Mouse (Mus musculus) MEL (cell line): ENCODE measurements around the gene Tnrc18.

Experiments
- CTCF ChIP-seq, 3 experiments: IDR thresholded peaks in 2 of 3; conservative IDR thresholded peaks in 1 of 3; 2 replicates each; pipeline ENCODE4 v1.5.1; 2011 to 2012; ENCODE audit warnings: low read length in 3 of 3, low read depth in 2 of 3, mild to moderate bottlenecking in 2 of 3, improper control_type of control experiment in 1 of 3, inconsistent platforms in 1 of 3, mixed read lengths in 1 of 3, moderate library complexity in 1 of 3; ENCODE audit not compliant: control insufficient read depth in 1 of 3, insufficient read depth in 1 of 3, poor library complexity in 1 of 3, severe bottlenecking in 1 of 3
- MAFK ChIP-seq: IDR thresholded peaks from 2 replicates; pipeline ENCODE4 v1.6.1; 2011; ENCODE audit warnings: low read depth, mild to moderate bottlenecking, low read length, improper control_type of control experiment, borderline replicate concordance
- MEF2A ChIP-seq: IDR thresholded peaks from 2 replicates; pipeline ENCODE4 v1.6.1; 2014; ENCODE audit warnings: low read depth, mild to moderate bottlenecking, inconsistent platforms, low read length, improper control_type of control experiment; ENCODE audit not compliant: poor library complexity, insufficient replicate concordance, severe bottlenecking; ENCODE audit errors: extremely low read depth
- MYB ChIP-seq: IDR thresholded peaks from 2 replicates; pipeline ENCODE4 v1.6.1; 2011; ENCODE audit warnings: mild to moderate bottlenecking, low read depth, low read length, improper control_type of control experiment
- ZNF384 ChIP-seq: IDR thresholded peaks from 2 replicates; pipeline ENCODE4 v1.6.1; 2012; ENCODE audit warnings: low read depth, mild to moderate bottlenecking, inconsistent platforms, low read length, improper control_type of control experiment

GRCm38 (mm10) chr5:142681911-142682310 is 135.6 kb downstream of the Tnrc18 start:
- no peak for TF ChIP-seq MAFK
- TF ChIP-seq CTCF (IDR thresholded peaks at IDR 0.05 in 2 of 3, conservative IDR thresholded peaks at IDR 0.05 in 1 of 3; ENCODE audit: control insufficient read depth in 1 of 3, insufficient read depth in 1 of 3, low read depth in 2 of 3, low read length in 3 of 3, poor library complexity in 1 of 3, severe bottlenecking in 1 of 3): no peak
- TF ChIP-seq ZNF384: no peak
- TF ChIP-seq MEF2A: no peak
- no peak for TF ChIP-seq MYB
